Mouse (Mus musculus) liver, adult 2 months (tissue): ENCODE results near the gene D630045J12Rik.

Source experiments
- CTCF ChIP-seq: fragments of 200-500 bp; IDR thresholded peaks from 2 replicates; pipeline ENCODE4 v1.5.1; 2011; ENCODE audit warnings: low read depth, low read length, control low read depth
- POLR2A ChIP-seq: fragments of 200-500 bp; IDR thresholded peaks from 2 replicates; pipeline ENCODE4 v1.6.1; 2011; ENCODE audit warnings: low read length, control low read depth; ENCODE audit not compliant: insufficient read depth; ENCODE audit errors: extremely low read depth

DNA sequence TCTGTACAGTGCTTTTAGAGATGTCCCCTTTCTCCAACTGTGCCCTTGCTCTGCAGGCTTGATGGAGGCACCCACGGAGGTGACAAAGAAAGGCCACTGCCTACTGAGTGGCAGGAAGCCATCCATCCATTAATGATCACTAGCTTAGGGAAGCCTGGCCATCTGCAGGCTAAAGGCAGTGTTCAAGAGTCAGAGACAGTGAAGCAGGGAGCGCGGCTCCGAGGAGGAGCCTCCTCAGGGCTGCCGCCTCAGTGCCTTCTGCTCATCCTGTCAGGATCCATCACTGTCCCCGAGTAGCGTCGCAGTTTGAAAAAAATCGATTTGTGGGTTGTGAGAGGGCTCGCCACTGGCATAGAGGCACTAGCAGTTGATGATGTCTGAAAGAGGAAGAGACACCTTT, 105.2 kb downstream of the D630045J12Rik start:
- TF ChIP-seq CTCF, result no peak
- TF ChIP-seq POLR2A, result no peak
